Mouse (Mus musculus) midbrain, embryonic 15.5 days (tissue): Measurements from ENCODE around the gene Frem2. TPM values are rescaled to one million over a fixed set of nuclear protein-coding genes. Genes with fewer than 3 reads are reported as not detected.

Experiments
- ATAC-seq: fragments of 200-750 bp; cut with Nextera tagmentation; replicated peaks from 2 replicates; pipeline ENCODE4 v1.8.0; 2017; ENCODE audit warnings: moderate TSS enrichment
- H3K27ac ChIP-seq: fragments of 300-500 bp; sonication (generic); 2 replicates; pipeline ENCODE4 v1.5.1; 2015; ENCODE audit warnings: mild to moderate bottlenecking, inconsistent platforms
- H3K27me3 ChIP-seq: fragments of 300-500 bp; sonication (generic); replicated peaks from 2 replicates; pipeline ENCODE4 v1.6.1; 2015; ENCODE audit warnings: inconsistent platforms
- H3K36me3 ChIP-seq: fragments of 300-500 bp; sonication (generic); replicated peaks from 2 replicates; pipeline ENCODE4 v1.6.1; 2015; ENCODE audit warnings: inconsistent platforms
- H3K4me1 ChIP-seq: fragments of 300-500 bp; sonication (generic); 2 replicates; pipeline ENCODE4 v1.6.1; 2015; ENCODE audit warnings: inconsistent platforms
- H3K4me2 ChIP-seq: fragments of 300-500 bp; sonication (generic); 2 replicates; pipeline ENCODE4 v1.6.1; 2015; ENCODE audit warnings: inconsistent platforms, mild to moderate bottlenecking, moderate library complexity
- H3K4me3 ChIP-seq: fragments of 300-500 bp; sonication (generic); 2 replicates; pipeline ENCODE4 v1.5.1; 2015; ENCODE audit warnings: mild to moderate bottlenecking, inconsistent platforms
- H3K9ac ChIP-seq: fragments of 300-500 bp; sonication (generic); 2 replicates; pipeline ENCODE4 v1.6.1; 2015; ENCODE audit warnings: mild to moderate bottlenecking, inconsistent platforms
- H3K9me3 ChIP-seq: fragments of 300-500 bp; sonication (generic); 2 replicates; pipeline ENCODE4 v1.6.1; 2016; ENCODE audit warnings: inconsistent platforms
- WGBS: fragments of 180-500 bp; shearing (Covaris S2); methylation state at CpG from one replicate; pipeline ENCODE4 v1.1.7; 2015; ENCODE audit warnings: mixed read lengths; 5-methylcytosine and 5-hydroxymethylcytosine counted together
- polyA plus RNA-seq: library from polyadenylated mRNA; unstranded; fragments of >200 nt; fragmentation: Nextera tagmentation; extraction: Ambion mirVana; gene quantifications from 2 replicates; pipeline ENCODE4 v1.2.1, GENCODE M21; 2015

Gene Frem2
- 1.0 and 1.1 TPM in 2 replicates for polyA plus RNA-seq

- Histone ChIP-seq H3K36me3 (no peaks in the 10 kb centered on the region), H3K9me3 (no peaks in the 10 kb centered on the region), H3K27ac (no peak within 1 kb of the TSS), H3K4me3 (peak within 1 kb of the TSS; percentile 54), H3K9ac (peak within 1 kb of the TSS; percentile 41), H3K27me3 (peaks cover 18% of the 10 kb centered on the region), H3K4me1 (peaks cover 27% of the 10 kb centered on the region), H3K4me2 (peak within 1 kb of the TSS; percentile 97)
- under 1% methylated on average over 34 of the region's 34 CpGs for WGBS
- peak; percentile 95 for ATAC-seq
Observed at GRCm38 (mm10) chr3:53656878-53657561, at the start of gene Frem2. Gene Frem2, minus strand, starts transcription at chr3:53657355.

GRCm38 (mm10) chr3:53705992-53706495 lies 48.9 kb upstream of the Frem2 start:
- Histone ChIP-seq H3K36me3 (no peaks in the 10 kb centered on the region), H3K4me1 (peaks cover 7% of the 10 kb centered on the region), H3K27ac (no peak overlapping the region), H3K9ac (no peak overlapping the region), H3K4me3 (no peak overlapping the region), H3K9me3 (no peaks in the 10 kb centered on the region), H3K27me3 (no peaks in the 10 kb centered on the region), H3K4me2 (no peak overlapping the region)
- 81% methylated on average over 6 of the region's 6 CpGs for WGBS
- no peak for ATAC-seq

GRCm38 (mm10) chr3:53703126-53703505 lies 46.0 kb upstream of the Frem2 start:
- Histone ChIP-seq H3K4me2 (no peak overlapping the region), H3K4me1 (peaks cover 7% of the 10 kb centered on the region), H3K36me3 (no peaks in the 10 kb centered on the region), H3K27me3 (no peaks in the 10 kb centered on the region), H3K9ac (no peak overlapping the region), H3K9me3 (no peaks in the 10 kb centered on the region), H3K27ac (peak overlapping the region; percentile 38; the same call in 1 of the 2 replicates), H3K4me3 (no peak overlapping the region)
- 68% methylated on average over 8 of the region's 8 CpGs for WGBS
- no peak for ATAC-seq

GRCm38 (mm10) chr3:53702421-53703125 lies 45.4 kb upstream of the Frem2 start:
- no peaks in the 10 kb centered on the region for H3K9me3 ChIP-seq
- H3K4me2 ChIP-seq: no peak overlapping the region
- no peak overlapping the region for H3K9ac ChIP-seq
- no peak for ATAC-seq
- H3K27ac ChIP-seq: no peak overlapping the region
- no peaks in the 10 kb centered on the region for H3K27me3 ChIP-seq
- H3K4me3 ChIP-seq: no peak overlapping the region
- WGBS: 47% methylated on average over 9 of the region's 9 CpGs
- no peaks in the 10 kb centered on the region for H3K36me3 ChIP-seq
- H3K4me1 ChIP-seq: peaks cover 7% of the 10 kb centered on the region

- no peak overlapping the region for H3K27ac ChIP-seq
- ATAC-seq: no peak
Observed at GRCm38 (mm10) chr3:53701940-53702339, 44.8 kb upstream of the Frem2 start.

GRCm38 (mm10) chr3:53687776-53688175 lies 30.6 kb upstream of the Frem2 start:
- Histone ChIP-seq H3K4me1 (no peaks in the 10 kb centered on the region), H3K27ac (no peak overlapping the region), H3K9ac (no peak overlapping the region), H3K9me3 (no peaks in the 10 kb centered on the region), H3K4me2 (no peak overlapping the region), H3K27me3 (no peaks in the 10 kb centered on the region), H3K4me3 (no peak overlapping the region), H3K36me3 (no peaks in the 10 kb centered on the region)
- no peak for ATAC-seq
- 86% methylated on average over 6 of the region's 6 CpGs for WGBS

More at GRCm38 (mm10) chr3:53701940-53702339, 44.8 kb upstream of the Frem2 start:
- H3K9me3 ChIP-seq: no peaks in the 10 kb centered on the region
- no peaks in the 10 kb centered on the region for H3K36me3 ChIP-seq
- H3K4me1 ChIP-seq: peaks cover 7% of the 10 kb centered on the region
- WGBS: 40% methylated on average over 1 of the region's 1 CpGs
- no peaks in the 10 kb centered on the region for H3K27me3 ChIP-seq
- H3K4me3 ChIP-seq: no peak overlapping the region
- H3K4me2 ChIP-seq: no peak overlapping the region
- no peak overlapping the region for H3K9ac ChIP-seq

- Histone ChIP-seq H3K27me3 (no peaks in the 10 kb centered on the region), H3K4me3 (no peak overlapping the region), H3K9me3 (no peaks in the 10 kb centered on the region), H3K4me1 (no peaks in the 10 kb centered on the region), H3K9ac (no peak overlapping the region), H3K36me3 (no peaks in the 10 kb centered on the region), H3K27ac (no peak overlapping the region), H3K4me2 (no peak overlapping the region)
- WGBS: 88% methylated on average over 2 of the region's 2 CpGs
- ATAC-seq: no peak
Observed at GRCm38 (mm10) chr3:53682244-53682643, 25.1 kb upstream of the Frem2 start.

GRCm38 (mm10) chr3:53680816-53681215 lies 23.7 kb upstream of the Frem2 start:
- WGBS: 25% methylated on average over 2 of the region's 2 CpGs
- no peak for ATAC-seq

GRCm38 (mm10) chr3:53674225-53674624 lies 17.1 kb upstream of the Frem2 start:
- Histone ChIP-seq H3K4me3 (no peak overlapping the region), H3K4me1 (peaks cover 3% of the 10 kb centered on the region; the same call in 1 of the 2 replicates), H3K36me3 (no peaks in the 10 kb centered on the region), H3K27ac (no peak overlapping the region), H3K27me3 (no peaks in the 10 kb centered on the region), H3K4me2 (no peak overlapping the region), H3K9ac (no peak overlapping the region), H3K9me3 (no peaks in the 10 kb centered on the region)
- WGBS: 31% methylated on average over 1 of the region's 1 CpGs
- no peak for ATAC-seq

More at GRCm38 (mm10) chr3:53680816-53681215, 23.7 kb upstream of the Frem2 start:
- Histone ChIP-seq H3K9ac (no peak overlapping the region), H3K27ac (no peak overlapping the region), H3K4me3 (no peak overlapping the region), H3K4me1 (no peaks in the 10 kb centered on the region), H3K27me3 (no peaks in the 10 kb centered on the region), H3K36me3 (no peaks in the 10 kb centered on the region), H3K9me3 (no peaks in the 10 kb centered on the region), H3K4me2 (no peak overlapping the region)

GRCm38 (mm10) chr3:53669736-53670135 lies 12.6 kb upstream of the Frem2 start:
- Histone ChIP-seq H3K4me1 (peaks cover 3% of the 10 kb centered on the region; the same call in 1 of the 2 replicates), H3K9ac (no peak overlapping the region), H3K27ac (no peak overlapping the region), H3K36me3 (no peaks in the 10 kb centered on the region), H3K4me3 (no peak overlapping the region), H3K27me3 (no peaks in the 10 kb centered on the region), H3K9me3 (no peaks in the 10 kb centered on the region), H3K4me2 (no peak overlapping the region)
- no peak for ATAC-seq
- whole genome bisulfite sequencing: 81% methylated on average over 2 of the region's 2 CpGs

- peak overlapping the region; percentile 97 for H3K4me2 ChIP-seq
- H3K36me3 ChIP-seq: no peaks in the 10 kb centered on the region
- WGBS: under 1% methylated on average over 21 of the region's 21 CpGs
- H3K4me3 ChIP-seq: peak overlapping the region; percentile 54
- H3K27ac ChIP-seq: no peak overlapping the region
- H3K9ac ChIP-seq: no peak overlapping the region
- H3K4me1 ChIP-seq: peaks cover 27% of the 10 kb centered on the region
- no peak for ATAC-seq
- peaks cover 18% of the 10 kb centered on the region for H3K27me3 ChIP-seq
- no peaks in the 10 kb centered on the region for H3K9me3 ChIP-seq
Observed at GRCm38 (mm10) chr3:53657744-53658534, 784 bp upstream of the Frem2 start.

- ATAC-seq: peak; percentile 43
- under 1% methylated on average over 42 of the region's 42 CpGs for WGBS
- Histone ChIP-seq H3K9ac (peak overlapping the region; percentile 41), H3K4me3 (peak overlapping the region; percentile 54), H3K27ac (no peak overlapping the region), H3K27me3 (peaks cover 18% of the 10 kb centered on the region), H3K36me3 (no peaks in the 10 kb centered on the region), H3K4me1 (peaks cover 27% of the 10 kb centered on the region), H3K9me3 (no peaks in the 10 kb centered on the region), H3K4me2 (peak overlapping the region; percentile 97)
Observed at GRCm38 (mm10) chr3:53656328-53656877, 752 bp downstream of the Frem2 start.
